Mouse (Mus musculus) mouse embryonic stem cell (cell line): Measurements from ENCODE around the gene Olfr1312.
"Not testable (repeated sequence)": the region's sequence is repeated elsewhere in the genome, so short reads cannot be mapped to it uniquely, and the experiment has no call there.

ENCODE experiments used
- in situ Hi-C, 2 experiments: fragments of 300-500 bp; cut with MboI; formaldehyde crosslinking; loops; 1 replicate in 1 of 2; 3 replicates in 1 of 2; pipeline ENCODE4 v1.14.3; 2019 to 2020; ENCODE audit warnings: low sequenced_read_pairs in 2 of 2, low pct_unique_long_range_greater_than_20kb in 1 of 2, mixed read lengths in 1 of 2; ENCODE audit not compliant: unreplicated experiment in 1 of 2

The Olfr1312 gene

GRCm38 (mm10) chr2:112050138-112050537 is at the start of gene Olfr1312:
Gene Olfr1312, minus strand, starts transcription at chr2:112050238.
- in situ Hi-C loops = no loop called here

- in situ Hi-C loops = no loop called here
These were observed 46.6 kb upstream of the Olfr1312 start, which contains the start of gene Olfr1314 for GRCm38 (mm10) chr2:112096681-112097080. Gene Olfr1314, minus strand, starts transcription at chr2:112096781.

GRCm38 (mm10) chr2:112077743-112078142 is 27.7 kb upstream of the Olfr1312 start, which contains the start of gene Olfr1313:
Gene Olfr1313, minus strand, starts transcription at chr2:112077843.
- in situ Hi-C loops = no loop called here

GRCm38 (mm10) chr2:112026971-112027370 is 23.1 kb downstream of the Olfr1312 start:
- in situ Hi-C loops = not testable (repeated sequence)

GRCm38 (mm10) chr2:112024312-112024711 is 25.7 kb downstream of the Olfr1312 start, which contains the start of gene Olfr1311:
Gene Olfr1311, minus strand, starts transcription at chr2:112024412.
- in situ Hi-C loops = no loop called here

GRCm38 (mm10) chr2:112014900-112015299 is 35.1 kb downstream of the Olfr1312 start:
- in situ Hi-C loops = no loop called here

GRCm38 (mm10) chr2:112012608-112013007 is 37.4 kb downstream of the Olfr1312 start, which contains the start of gene Olfr1310:
Gene Olfr1310, minus strand, starts transcription at chr2:112012708.
- in situ Hi-C loops = no loop called here

GRCm38 (mm10) chr2:111990181-111990580 is 59.9 kb downstream of the Olfr1312 start, which contains the start of gene Olfr1309:
Gene Olfr1309, minus strand, starts transcription at chr2:111990281.
- in situ Hi-C loops = no loop called here
